Mouse (Mus musculus) forebrain, embryonic 12.5 days (tissue): ENCODE results near the gene Cd247. TPM values are rescaled to one million over a fixed set of nuclear protein-coding genes. Genes with fewer than 3 reads are reported as not detected.

Experiments
- ATAC-seq: fragments of 200-750 bp; cut with Nextera tagmentation; 2 replicates; pipeline ENCODE4 v1.8.0; 2017; ENCODE audit warnings: moderate TSS enrichment; ENCODE audit not compliant: low FRiP score
- H3K27ac ChIP-seq: fragments of 300-500 bp; sonication (generic); 2 replicates; pipeline ENCODE4 v1.5.1; 2016; ENCODE audit warnings: mild to moderate bottlenecking
- H3K27me3 ChIP-seq: fragments of 300-500 bp; sonication (generic); 2 replicates; pipeline ENCODE4 v1.6.1; 2016; ENCODE audit warnings: mild to moderate bottlenecking
- H3K36me3 ChIP-seq: fragments of 300-500 bp; sonication (generic); replicated peaks from 2 replicates; pipeline ENCODE4 v1.6.1; 2016; ENCODE audit warnings: mild to moderate bottlenecking
- H3K4me1 ChIP-seq: fragments of 300-500 bp; sonication (generic); 2 replicates; pipeline ENCODE4 v1.6.1; 2016
- H3K4me2 ChIP-seq: fragments of 300-500 bp; sonication (generic); 2 replicates; pipeline ENCODE4 v1.6.1; 2016; ENCODE audit warnings: mild to moderate bottlenecking, moderate library complexity
- H3K4me3 ChIP-seq: fragments of 300-500 bp; sonication (generic); replicated peaks from 2 replicates; pipeline ENCODE4 v1.5.1; 2016; ENCODE audit warnings: mild to moderate bottlenecking
- H3K9ac ChIP-seq: fragments of 300-500 bp; sonication (generic); 2 replicates; pipeline ENCODE4 v1.6.1; 2016; ENCODE audit warnings: mild to moderate bottlenecking
- H3K9me3 ChIP-seq: fragments of 300-500 bp; sonication (generic); 2 replicates; pipeline ENCODE4 v1.6.1; 2016
- WGBS: fragments of 180-500 bp; shearing (Covaris S2); methylation state at CpG from one replicate; pipeline ENCODE4 v1.1.7; 2016; 5-methylcytosine and 5-hydroxymethylcytosine counted together
- polyA plus RNA-seq: library from polyadenylated mRNA; unstranded; fragments of >200 nt; fragmentation: Nextera tagmentation; extraction: Ambion mirVana; gene quantifications from 2 replicates; pipeline ENCODE4 v1.2.1, GENCODE M21; 2016

Cd247 gene
- polyA plus RNA-seq, 1 experiment from 2014 or later: 1.1 TPM

DNA sequence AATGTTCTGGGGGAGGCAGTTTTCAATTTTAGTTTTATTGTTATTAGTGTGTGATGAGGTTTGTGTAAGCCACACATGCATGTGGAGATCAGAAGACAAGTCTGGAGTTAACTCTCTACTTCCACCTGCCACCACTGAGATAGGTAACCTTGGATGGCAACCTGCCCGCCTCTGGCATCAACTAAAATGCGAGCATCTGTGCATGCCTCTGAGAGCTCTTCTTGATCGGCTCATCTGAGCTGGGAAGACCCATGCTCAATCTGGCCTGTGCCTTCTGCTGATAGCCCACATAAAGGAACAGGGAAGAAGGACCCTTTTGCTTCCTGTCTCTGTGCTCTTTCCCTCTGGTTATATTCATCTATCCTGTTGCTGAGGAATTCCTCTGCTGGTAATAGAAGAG, 121.0 kb downstream of the Cd247 start:
- Histone ChIP-seq H3K4me3 (no peak overlapping the region), H3K27ac (no peak overlapping the region), H3K27me3 (no peaks in the 10 kb centered on the region), H3K4me1 (peaks cover 5% of the 10 kb centered on the region), H3K9ac (no peak overlapping the region), H3K4me2 (no peak overlapping the region), H3K36me3 (peaks cover 42% of the 10 kb centered on the region), H3K9me3 (no peaks in the 10 kb centered on the region)
- 88% methylated on average over 3 of the region's 3 CpGs for WGBS
- no peak for ATAC-seq

DNA sequence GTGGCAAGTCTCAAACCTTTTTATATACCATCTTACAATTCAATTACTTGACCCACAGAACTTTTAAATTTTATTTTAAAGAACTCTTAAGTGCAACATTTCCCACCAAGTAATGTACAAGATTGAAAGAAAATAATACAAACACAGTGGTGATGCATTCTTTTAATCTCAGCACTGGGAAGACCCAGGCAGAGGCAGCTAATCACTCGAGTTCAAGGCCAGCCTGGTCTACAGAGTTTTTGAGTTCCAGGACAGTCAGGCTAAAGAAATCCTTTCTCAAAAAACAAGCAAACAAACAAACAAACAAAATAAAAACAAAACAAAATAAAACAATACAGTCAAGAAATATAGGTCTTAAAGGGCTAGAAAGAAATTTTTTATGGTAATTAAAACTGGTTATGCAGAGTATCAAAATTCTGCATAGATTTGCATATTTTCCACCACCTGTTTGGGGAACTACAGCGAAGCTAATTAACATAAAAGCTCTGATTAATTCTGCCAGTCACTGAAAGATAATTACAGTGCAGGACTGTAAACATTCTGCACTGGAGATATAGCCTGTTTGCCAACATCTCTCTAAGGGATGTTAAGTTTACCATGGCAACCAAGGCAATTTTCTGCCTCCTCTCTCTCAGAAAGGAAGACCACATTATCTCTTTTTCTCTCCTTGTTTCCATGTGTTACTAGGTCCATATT, 125.4 kb downstream of the Cd247 start:
- Histone ChIP-seq H3K27me3 (no peaks in the 10 kb centered on the region), H3K36me3 (peaks cover 32% of the 10 kb centered on the region), H3K4me2 (no peak overlapping the region), H3K4me1 (peaks cover 7% of the 10 kb centered on the region), H3K9me3 (no peaks in the 10 kb centered on the region), H3K9ac (no peak overlapping the region), H3K4me3 (no peak overlapping the region), H3K27ac (no peak overlapping the region)
- 47% methylated on average over 2 of the region's 2 CpGs for WGBS
- ATAC-seq: peak; percentile 72; the same call in 1 of the 2 replicates

DNA sequence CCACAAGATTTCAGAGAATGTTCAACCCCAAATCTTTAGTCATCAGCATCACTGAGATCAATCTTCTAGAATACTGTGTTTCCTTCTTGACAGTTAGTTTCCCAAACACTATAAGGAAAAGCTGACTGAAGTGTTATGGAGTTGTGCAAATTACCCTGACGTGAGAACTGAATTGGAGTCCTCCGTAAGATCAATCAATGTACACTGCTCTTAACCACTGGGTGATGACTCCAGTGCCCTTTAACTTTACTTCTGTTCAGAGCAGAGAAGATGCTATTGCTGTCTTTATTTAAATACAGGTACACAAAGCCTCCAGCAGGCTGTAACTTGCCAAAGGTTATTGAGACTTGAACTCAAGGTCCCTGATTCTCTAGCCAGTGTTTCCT, 125.9 kb downstream of the Cd247 start:
- Histone ChIP-seq H3K4me2 (0 out of 2 replicates have a peak overlapping the region, but pooled peaks have one; percentile 6), H3K9me3 (no peaks in the 10 kb centered on the region), H3K27ac (no peak overlapping the region), H3K36me3 (peaks cover 28% of the 10 kb centered on the region), H3K9ac (no peak overlapping the region), H3K4me1 (peaks cover 7% of the 10 kb centered on the region), H3K27me3 (no peaks in the 10 kb centered on the region), H3K4me3 (no peak overlapping the region)
- 44% methylated on average over 2 of the region's 2 CpGs for WGBS
- ATAC-seq: peak; percentile 24; the same call in 1 of the 2 replicates

DNA sequence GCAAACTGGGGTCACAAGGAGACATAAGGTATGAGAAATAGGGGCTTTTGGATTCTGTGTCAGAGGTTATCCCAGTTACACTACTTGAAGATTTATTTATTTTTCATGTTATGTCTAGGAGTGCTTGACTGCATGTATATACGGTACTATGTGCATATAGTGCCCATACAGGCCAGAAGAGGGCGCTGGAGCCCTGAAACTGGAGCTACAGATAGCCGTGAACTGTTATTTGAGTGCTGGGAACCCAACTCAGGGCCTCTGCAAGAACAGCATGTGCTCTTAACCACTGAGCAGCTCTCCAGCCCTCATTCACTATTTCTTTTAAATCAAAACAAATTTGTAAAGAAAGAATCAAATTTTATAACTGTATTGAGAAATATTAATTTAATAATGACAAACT, 132.5 kb downstream of the Cd247 start:
- no peak for ATAC-seq
- no peak overlapping the region for H3K4me2 ChIP-seq
- no peak overlapping the region for H3K9ac ChIP-seq
- H3K4me3 ChIP-seq: no peak overlapping the region
- H3K27ac ChIP-seq: no peak overlapping the region
- 77% methylated on average over 3 of the region's 3 CpGs for WGBS
- no peaks in the 10 kb centered on the region for H3K4me1 ChIP-seq
- H3K27me3 ChIP-seq: no peaks in the 10 kb centered on the region
- no peaks in the 10 kb centered on the region for H3K9me3 ChIP-seq
- H3K36me3 ChIP-seq: peaks cover 14% of the 10 kb centered on the region

DNA sequence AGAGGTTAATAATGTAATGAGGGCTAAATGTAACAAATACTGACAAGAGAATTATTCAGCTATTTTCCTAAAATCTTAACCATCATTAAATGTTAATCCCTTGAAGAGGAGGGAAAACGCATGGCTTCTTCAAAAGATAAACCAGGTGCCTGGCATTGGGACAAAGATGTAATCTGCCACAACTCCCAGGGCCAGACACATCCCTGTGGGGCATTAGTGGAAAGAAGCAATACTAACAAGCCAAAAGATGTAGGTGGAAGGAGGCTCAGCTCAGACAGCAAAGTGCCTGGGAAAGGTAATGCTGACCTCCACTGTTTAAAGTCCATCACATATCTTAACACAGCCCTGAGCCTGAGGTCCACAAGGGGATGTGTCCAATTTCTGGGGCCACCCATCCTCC, 134.0 kb downstream of the Cd247 start:
- Histone ChIP-seq H3K4me1 (no peaks in the 10 kb centered on the region), H3K27ac (no peak overlapping the region), H3K27me3 (no peaks in the 10 kb centered on the region), H3K4me3 (no peak overlapping the region), H3K9me3 (no peaks in the 10 kb centered on the region), H3K9ac (no peak overlapping the region), H3K36me3 (peaks cover 5% of the 10 kb centered on the region; the same call in 1 of the 2 replicates), H3K4me2 (no peak overlapping the region)
- 87% methylated on average over 1 of the region's 1 CpGs for WGBS
- ATAC-seq: no peak

DNA sequence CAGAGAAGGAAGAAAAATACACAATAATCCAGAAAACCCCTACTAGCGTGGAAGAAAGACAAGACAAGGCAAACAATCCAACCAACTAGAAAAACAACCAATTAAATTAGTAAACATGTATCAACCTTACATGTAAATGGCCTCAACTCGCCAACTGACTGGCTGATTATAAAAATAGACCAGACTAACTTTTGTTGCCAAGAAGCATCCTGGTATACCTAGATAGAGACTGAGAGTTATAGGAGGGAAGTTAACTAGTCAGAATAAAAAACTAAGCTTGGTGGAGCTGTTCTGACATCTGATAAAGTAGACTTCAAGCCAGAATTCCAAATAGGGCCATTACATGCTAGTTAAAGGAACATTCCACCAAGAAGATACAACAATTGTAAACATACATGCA, 136.7 kb downstream of the Cd247 start:
- no peaks in the 10 kb centered on the region for H3K4me1 ChIP-seq
- ATAC-seq: no peak
- no peak overlapping the region for H3K27ac ChIP-seq
- H3K4me3 ChIP-seq: no peak overlapping the region
- no peaks in the 10 kb centered on the region for H3K9me3 ChIP-seq
- H3K27me3 ChIP-seq: no peaks in the 10 kb centered on the region
- no peak overlapping the region for H3K4me2 ChIP-seq
- WGBS: 89% methylated on average over 2 of the region's 2 CpGs
- no peaks in the 10 kb centered on the region for H3K36me3 ChIP-seq
- no peak overlapping the region for H3K9ac ChIP-seq

Other genes starting within 250 kb of the Cd247 start
- gene Mpzl1, start 154.1 kb upstream of the Cd247 start, polyA plus RNA-seq: 125 and 126 TPM in 2 replicates
- 6.7 and 8.1 TPM in 2 replicates for gene Rcsd1, start 78.9 kb upstream of the Cd247 start, polyA plus RNA-seq
- 26.3 and 27.2 TPM in 2 replicates for gene Creg1, start 24.9 kb upstream of the Cd247 start, polyA plus RNA-seq
- 27.8 and 29.6 TPM in 2 replicates for gene Pou2f1, start 214.0 kb downstream of the Cd247 start, polyA plus RNA-seq